Mouse (Mus musculus): Measurements from ENCODE around the gene Zfp963. TPM values are rescaled to one million over a fixed set of nuclear protein-coding genes. Genes with fewer than 3 reads are reported as not detected.

The Zfp963 gene
- polyA plus RNA-seq (2017; shearing (Covaris generic)): 1 to 10 TPM; 3.8 to 8.4 (median 7.1) TPM

DNA sequence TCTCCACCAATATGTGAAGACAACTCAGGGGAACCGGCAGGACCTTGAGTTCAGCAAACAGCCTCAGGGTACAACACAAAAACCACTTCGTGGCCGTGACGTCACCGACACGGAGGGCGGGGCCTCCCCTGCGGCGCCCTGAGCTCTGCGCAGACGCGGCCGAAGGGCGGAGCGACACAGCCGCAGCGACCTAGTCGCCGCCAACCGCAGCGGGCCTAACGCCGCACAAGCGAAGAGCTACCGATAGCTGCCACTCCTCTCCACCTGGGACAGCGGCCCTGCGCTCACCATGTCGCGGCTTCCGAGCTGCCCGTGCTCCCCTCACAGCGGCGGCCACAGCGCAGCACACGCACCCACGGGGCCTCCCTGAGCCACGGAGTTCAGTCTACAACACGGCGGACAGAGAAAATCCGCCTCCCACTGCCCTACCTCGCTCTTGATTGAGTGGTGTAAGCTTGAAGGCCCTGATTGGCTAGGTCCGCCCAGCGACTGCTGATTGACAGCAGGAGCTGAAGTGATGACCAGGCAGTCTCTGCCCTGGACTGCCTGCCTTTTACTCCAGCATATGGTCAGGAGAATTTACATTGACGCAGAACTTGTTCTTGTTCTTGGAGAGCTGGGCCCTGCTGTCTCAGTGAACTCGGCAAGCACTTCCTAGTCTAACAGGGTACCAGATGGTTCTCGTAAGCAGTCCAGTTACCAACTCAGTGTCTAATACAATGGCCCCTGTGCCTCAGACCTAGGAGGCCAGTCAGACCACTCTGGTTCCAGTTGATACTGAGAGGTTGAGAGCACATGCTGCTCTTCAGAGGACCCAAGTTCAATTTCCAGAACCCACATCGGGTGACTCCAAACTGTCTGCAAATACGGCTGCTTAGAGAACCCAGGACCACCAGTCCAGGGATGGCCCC lies at the start of gene Zfp963:
Gene Zfp963 (minus strand): TSS at position 427 of the 911 bp plus-strand sequence.
- ATAC-seq: peak; percentile 93

DNA sequence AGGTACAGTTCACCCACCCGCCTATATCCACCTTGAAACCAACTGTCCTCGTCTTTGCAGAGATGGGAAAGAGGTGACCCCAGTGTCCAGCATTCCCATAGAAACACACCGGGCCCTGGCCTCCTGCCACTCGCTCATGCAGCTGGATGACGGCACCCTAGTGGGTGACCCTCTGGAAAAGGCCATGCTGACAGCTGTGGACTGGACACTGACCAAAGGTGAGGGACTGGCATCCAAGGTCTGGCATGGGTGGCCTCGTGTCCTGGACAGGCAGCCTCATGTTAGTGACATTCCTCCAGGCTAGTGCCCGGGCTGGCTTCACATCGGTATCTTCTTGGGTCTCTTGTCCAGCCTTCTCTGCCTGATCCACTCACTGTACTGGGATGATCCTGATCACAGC lies 49.5 kb upstream of the Zfp963 start:
- no peak for ATAC-seq

DNA sequence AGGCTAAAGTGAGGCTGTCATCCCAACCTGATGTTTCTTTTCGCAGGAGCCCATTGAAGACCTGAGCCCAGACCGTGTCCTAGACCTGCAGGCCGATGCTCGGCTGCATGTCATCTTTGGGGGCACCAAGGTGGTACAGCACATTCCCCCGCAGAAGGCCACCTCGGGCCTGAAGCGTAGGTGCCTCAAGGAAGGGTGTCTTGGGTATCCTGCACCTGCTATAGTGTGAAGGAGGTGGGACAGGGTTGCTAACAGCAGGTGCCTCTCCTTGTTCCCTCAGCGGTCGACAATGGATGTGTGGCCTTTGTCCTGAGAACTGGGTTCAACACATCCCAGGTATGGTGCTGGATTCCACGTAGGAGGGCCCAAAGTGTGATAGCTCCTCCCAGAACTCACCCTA lies 47.9 kb upstream of the Zfp963 start:
- no peak for ATAC-seq

DNA sequence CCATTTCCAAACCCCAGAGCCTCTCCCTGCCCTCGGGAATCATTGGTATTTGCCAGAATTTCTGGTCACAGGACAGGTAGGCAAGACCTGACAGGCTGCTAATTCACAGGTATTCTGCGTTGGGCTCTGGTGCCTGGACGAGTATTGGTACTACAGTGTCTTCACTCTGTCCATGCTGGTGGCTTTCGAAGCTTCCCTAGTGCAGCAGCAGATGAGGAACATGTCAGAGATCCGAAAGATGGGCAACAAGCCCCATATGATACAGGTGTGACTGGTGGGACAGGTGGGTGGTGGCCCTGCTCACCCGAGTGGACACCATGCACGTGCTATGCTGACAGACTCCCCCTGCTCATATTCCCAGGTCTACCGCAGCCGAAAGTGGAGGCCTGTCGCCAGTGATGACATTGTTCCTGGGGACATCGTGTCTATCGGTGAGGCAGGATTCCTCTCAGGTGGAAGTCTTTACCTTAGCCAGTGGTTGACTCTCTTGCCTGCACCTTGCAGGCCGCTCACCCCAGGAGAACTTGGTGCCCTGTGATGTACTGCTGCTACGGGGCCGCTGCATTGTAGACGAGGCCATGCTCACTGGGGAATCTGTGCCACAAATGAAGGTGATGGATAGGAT lies 47.1 kb upstream of the Zfp963 start:
- no peak for ATAC-seq

DNA sequence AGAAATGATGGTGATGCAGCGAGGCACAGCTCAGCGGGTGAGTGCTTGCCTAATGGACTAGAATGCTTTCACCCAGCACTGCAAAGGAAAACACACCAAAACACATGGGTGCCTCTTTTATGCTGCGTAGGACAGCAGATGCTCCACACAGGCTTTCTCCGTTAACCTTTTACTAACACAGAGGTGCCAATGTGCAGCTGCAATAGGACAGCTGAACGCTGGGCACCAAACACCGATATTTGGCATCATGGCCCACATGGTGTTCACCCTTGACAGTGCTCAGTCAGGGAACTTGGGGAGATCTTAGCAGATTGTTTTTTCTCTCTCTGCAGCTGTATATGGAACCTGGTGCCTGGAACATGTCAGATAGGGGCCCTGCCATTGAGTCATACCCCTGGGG lies 45.1 kb upstream of the Zfp963 start:
- no peak for ATAC-seq

DNA sequence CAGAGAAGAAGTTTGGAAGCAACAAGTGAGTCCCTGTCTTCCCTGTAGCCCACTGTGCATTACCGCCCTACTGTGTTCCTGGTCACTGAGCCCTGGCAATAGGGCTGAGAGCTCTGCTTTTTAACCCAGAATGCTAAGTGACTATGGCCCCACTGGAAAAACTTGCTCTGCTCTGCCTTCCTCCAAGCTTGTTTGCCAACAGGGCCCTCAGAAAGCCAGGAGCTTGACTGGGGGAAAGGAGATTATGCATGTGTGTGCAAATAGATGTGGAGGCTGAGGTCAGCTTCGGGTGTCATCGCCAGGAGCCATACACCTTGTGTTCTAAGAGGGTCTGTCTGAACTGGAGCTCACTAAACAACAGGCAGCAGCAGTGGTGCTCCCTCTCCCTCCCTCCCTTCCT lies 44.3 kb upstream of the Zfp963 start:
- ATAC-seq: no peak

DNA sequence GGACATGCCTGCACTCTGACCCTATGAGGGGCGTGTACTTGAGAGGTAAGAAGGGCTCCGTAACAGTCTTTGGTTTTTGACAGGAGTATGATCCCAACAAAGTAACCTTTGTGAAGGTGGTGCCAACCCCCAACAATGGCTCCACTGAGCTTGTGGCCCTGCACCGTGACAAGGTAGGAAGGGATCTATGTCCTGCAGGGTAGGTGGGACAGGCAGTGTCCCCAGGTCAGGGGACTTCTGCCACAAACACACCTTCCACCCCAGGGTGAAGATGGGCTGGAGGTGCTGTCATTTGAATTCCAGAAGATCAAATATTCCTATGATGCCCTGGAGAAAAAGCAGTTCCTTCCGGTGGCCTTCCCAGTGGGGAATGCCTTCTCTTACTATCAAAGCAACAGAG lies 43.9 kb upstream of the Zfp963 start:
- no peak for ATAC-seq

DNA sequence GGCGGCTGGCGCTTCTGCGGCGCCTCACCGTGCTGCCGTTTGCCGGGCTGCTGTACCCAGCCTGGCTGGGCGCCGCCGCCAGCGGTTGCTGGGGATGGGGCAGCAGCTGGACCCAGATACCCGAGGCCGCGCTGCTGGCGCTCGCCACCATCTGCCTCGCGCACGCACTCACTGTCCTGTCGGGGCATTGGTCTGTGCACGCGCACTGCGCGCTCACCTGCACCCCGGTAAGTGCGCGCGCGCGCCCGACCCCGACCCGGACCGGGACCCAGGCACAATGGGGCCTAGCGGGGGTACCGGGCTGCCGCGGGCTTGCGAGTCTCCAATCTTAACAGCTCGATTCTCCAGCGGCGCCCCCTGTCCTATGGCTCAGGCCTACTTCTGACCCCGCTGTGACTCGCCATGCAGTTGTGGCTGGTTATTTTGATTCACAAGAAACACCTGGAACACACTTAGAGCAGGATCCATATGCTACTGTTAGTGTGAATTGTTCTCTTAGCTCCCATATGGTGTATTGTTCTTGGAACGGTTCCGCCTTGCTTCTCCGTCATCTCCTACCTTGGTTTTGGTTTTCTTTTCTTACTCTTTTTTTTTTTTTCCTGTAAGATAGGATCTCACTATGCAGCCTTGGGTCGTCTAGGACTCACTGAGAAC lies 41.8 kb upstream of the Zfp963 start:
- peak; percentile 33 for ATAC-seq

DNA sequence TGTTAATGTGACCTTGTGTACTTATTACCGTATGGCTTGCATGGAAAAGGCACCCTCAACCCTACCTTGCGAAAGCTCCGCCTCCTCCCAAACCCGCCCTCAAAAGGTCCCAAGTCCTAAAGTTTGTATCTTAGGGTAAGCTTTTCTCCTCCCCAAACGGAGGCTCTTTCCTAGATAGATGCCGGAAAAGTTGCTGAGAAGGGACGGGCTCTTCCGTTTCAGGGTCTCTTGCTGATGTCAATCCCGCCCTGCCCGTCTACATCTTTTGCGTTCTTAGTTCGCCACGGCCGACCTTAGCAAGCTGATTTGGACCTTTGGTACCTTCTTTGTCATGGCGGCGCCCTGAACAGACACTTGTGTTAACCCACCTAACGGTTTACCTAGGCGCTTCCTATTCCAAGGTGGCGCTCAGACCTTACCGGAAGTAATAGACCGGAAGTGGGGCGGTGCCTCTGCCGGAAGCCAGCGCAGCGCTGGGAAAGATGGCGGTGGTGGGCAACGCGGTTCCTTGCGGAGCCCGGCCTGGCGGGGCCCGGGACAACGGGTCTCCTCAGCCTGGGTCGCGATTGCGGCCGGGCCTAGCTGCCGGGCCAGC lies 41.1 kb upstream of the Zfp963 start, which contains the start of the genes Atp13a1 and Zfp866:
Gene Atp13a1 (plus strand): TSS at position 391 of the 595 bp plus-strand sequence.
Gene Zfp866 (minus strand): TSS at position 406 of the 595 bp plus-strand sequence.
- ATAC-seq: peak; percentile 96

DNA sequence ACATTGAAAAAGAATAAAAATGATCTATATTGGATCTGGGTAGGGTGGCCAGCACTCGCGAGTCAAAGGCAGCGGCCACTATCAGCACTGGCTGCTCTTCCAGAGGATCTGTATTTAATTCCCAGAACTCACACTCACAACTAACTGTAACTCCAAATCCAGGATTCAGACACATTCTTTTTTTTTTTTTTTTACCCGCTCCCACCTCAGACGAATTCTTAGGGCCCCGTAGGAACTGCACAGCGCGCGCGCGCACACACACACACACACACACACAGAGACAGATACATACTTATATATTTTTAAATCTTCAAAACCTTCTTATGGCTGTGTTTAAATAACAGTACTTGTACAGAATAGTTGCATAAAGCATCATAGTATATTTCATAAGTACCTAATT lies 40.6 kb upstream of the Zfp963 start:
- no peak for ATAC-seq

DNA sequence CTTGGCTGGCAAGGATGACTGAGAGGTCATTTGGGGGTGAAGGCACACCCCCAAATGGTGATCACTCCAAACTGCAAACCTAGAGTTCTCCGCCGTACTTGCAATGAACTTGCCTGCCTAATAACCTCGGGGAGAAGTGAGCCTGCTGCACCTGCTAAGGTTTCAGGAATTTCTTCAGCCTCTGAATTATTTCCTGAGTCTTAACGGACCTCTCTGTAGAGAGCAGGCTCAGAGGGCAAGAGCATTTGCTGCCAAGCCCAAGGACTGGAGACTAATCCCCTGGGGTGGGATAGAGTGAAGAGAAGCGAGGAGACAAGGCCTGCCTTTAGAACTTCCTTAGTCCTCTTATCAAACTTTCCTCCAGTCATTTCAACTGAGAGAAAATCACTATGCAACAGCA lies 40.0 kb upstream of the Zfp963 start:
- no peak for ATAC-seq

DNA sequence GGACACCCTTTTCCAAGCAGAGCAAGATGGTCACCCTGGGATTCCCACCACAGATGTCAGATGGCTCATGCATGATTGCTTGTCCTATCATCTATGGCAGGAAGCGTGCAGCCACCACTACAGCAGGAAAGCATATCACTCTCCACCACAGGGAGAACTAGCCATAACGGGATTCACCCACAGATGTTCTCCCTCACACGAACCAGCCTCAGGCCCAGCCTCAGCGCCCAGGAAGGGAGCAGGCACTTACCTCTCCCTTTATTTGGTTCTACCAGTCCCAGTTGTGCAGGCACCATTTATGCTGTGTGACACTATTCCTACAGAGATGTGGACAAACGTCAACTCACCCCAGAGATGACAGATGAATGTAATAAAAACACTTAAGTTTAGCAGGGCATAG lies 39.3 kb upstream of the Zfp963 start:
- no peak for ATAC-seq

DNA sequence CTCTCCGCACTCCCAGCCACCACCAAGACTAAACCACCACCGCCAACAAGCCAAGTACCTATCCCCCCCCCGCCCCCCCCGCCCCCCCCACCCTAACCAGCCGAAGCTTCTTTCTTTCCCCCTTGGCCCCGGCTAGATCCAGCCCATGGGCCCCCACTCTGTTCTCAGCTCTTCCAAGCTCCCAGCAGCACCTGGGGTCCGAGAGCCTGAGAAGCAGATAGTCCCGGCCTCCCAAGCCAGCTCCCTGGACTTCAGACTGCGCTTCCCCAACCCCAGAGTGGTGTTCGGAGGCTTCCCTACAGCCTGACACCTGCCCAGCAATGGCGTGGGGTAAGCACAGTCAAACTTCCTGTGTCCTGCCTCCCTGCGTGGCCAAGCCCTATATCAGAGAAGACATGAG lies 27.3 kb upstream of the Zfp963 start:
- ATAC-seq: no peak

DNA sequence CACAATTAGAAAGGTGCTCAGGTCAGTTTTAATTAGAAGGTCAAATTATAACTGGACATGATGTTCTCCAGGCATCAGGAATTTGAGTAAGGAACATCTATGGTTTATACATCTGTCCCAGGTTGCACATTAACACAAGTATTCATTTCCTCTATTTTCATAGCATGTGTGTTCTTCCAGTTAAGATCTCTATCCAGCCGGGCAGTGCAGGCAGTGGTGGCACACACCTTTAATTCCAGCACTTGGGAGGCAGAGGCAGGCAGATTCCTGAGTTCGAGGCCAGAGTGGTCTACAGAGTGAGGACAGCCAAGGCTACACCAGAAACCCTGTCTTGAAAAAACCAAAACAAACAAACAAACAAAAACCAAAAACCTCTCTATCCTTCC lies 25.4 kb upstream of the Zfp963 start:
- no peak for ATAC-seq

DNA sequence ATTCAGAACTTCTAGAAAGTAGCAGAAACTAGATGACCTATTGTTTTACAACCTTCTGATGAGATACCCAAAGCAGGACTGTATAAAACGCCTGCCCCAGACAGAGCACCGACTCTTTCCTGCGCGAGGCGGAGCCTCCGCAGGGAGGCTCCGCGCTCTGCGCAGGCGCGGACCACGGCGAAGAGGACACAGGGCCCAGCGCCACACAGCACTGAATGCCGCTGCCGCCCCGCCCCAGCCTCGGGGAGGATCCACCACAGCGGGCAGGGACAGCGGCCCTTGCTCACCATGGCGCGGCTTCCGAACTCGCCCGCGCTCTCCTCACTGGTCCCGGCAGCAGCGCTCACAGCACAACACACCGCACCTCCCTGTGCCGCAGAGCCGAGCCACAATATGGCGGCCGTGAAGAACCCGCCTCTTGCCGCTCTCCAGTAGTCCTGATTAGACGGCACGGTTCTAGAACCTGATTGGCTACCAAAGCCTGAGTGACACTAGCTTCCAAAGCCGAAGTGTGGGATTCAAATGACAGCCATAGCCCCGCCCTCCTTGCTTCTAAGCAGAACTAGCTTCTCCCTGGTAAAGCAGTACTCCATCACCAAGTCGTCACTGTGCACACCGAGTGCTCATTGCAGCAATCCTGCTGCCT lies 24.9 kb upstream of the Zfp963 start, which contains the start of gene Gm20422:
Gene Gm20422 (minus strand): TSS at position 384 of the 646 bp plus-strand sequence.
- peak; percentile 99 for ATAC-seq

DNA sequence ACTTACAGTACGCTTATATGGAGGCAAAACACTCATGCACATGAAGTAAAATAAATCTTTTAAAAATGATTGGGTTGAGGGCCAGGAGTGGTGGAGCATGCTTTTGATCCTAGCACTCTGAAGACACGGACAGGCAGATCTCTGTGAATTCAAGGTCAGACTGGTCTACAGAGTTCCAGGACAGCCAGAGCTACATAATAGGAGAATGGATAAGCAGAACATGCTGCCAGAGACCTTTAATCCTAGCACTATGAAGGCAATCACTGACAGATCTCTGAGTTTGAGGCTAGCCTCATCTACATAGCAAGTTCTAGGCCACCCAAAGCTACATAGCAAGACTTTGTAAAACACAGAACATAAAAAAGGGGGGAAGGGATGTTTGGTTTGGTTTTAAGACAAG lies 22.3 kb upstream of the Zfp963 start:
- no peak for ATAC-seq

DNA sequence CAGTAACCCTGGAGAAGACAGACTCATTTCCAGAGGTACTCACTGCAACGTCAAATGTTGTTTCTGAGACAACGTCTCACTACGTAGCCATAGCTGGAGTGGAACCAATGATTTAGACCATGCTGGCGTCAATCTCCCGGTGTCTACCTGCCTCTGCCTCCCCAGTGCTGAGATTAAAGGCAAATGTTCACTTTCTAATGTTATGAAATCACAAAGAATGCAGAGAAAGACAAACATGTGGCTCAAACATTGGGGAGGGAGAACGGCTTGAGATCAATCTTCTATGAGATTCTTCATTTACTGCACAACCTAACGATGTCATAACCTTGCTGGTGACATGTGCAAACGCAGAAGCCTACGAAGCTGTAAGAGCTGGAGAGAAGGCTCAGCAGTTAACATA lies 21.5 kb upstream of the Zfp963 start:
- ATAC-seq: no peak

DNA sequence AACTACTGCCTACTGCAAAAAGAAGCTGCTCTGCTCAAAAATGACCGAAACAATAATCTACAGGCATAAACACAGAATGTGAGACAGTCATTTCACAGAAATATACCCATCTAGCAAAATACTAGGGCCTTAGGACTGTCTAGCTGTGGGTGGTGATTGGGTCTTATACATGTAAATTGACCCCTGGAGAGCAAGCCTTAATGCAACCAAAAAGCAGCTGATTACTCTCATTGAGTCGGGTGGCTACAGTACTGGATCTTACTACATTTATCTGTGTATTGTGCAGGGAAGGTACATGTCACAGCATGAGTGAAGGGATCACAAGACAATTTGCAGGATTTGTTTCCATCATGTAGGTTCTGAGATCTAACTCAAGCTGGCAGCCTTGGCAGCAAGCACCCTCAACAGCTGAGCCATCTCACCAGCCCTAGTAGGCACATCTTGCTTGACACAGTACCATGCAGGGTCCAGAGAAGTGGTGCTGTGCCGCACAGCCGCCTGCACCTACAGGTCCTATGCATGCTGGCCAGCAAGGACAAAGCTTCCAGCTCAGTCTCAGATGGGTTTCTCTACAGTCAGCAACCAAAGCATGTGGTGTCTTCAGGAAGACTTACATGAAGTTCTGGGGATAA lies 12.2 kb upstream of the Zfp963 start:
- no peak for ATAC-seq

DNA sequence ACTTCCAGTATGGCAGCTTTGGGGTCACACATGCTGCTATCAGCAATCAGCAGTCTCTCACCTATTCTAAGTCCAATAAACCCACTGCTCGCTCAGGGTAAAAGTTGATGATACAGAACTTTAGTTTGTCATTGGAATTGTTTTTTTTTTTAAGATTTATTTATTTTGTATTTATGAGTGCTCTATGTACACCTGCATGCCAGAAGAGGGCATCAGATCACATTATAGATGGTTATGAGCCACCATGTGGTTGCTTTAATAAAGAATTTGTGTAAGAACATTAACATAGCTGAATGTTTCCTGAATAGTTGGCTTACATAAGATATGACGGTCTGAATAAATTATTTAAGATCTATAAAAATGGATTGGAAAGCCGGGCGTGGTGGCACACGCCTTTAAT lies 8.5 kb upstream of the Zfp963 start:
- ATAC-seq: no peak

DNA sequence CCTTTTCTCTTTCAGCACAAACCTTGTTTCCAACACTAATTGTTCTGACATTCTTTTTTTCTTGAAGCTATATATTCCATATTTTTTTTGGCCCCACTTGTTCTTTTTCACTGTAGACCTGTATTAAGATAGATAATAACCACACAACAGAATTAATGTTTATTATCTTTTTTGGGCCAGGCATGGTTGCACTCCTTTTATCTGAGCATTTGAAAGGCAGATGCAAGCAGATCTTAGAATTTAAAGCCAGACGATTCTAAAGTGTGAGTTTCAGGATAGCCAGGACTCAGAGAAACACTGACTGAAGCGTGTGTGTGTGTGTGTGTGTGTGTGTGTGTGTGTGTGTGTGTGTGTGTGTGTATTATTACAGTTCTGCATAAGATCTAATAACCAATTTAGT lies 2.7 kb upstream of the Zfp963 start:
- no peak for ATAC-seq

DNA sequence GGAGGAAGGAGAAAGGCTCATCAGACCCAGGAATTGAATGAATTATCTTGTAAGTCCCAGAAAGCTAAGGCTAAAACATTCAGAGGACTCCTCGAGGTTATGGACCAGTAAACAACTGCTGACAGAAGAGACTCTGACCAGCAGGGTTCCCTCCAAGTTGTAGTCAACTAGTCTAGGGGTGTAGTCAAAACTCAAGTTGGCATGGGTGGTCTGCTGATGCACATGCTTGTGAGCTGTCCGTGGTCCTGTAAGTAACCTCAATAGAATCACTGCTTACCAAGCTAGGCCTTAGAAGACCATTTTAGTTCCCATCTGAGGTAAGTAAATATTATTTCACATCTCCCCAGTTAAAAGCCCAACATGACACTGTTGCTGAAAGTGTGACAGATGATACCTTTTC lies 8.5 kb downstream of the Zfp963 start:
- no peak for ATAC-seq

DNA sequence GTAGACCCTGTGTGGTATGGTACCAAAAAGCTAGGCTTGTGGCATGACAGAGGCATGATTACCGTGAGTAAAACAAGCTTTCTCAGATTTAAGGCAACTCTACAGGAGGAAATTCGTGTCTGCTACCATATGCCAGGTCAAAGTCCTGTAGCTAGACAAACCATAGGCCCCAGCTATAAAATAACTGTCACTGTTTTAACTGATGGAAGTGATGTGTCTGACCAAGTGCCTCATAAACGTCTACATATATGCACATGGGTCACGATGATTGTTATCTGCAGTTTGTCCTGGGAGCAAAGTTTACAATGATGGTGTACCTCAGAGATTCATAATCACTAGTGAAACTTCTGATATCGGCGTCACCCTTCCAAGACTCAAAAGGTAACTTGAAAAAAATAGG lies 9.0 kb downstream of the Zfp963 start:
- ATAC-seq: no peak
